Mouse (Mus musculus) layer of hippocampus, adult 11-12 months (tissue): ENCODE data around the gene Ccdc27.

Experiments
- DNase-seq: peaks from one replicate; pipeline ENCODE4 v3.0.0; 2022; ENCODE audit warnings: low spot score

Ccdc27 gene

GRCm38 (mm10) chr4:154025641-154026440, 16.6 kb downstream of the Ccdc27 start, which contains the start of gene Smim1:
Gene Smim1 (minus strand): TSS chr4:154026230.
- DNase-seq, result peak; percentile 80

- peak; percentile 32 for DNase-seq
These were observed 17.6 kb downstream of the Ccdc27 start for GRCm38 (mm10) chr4:154024729-154025521.

DNA sequence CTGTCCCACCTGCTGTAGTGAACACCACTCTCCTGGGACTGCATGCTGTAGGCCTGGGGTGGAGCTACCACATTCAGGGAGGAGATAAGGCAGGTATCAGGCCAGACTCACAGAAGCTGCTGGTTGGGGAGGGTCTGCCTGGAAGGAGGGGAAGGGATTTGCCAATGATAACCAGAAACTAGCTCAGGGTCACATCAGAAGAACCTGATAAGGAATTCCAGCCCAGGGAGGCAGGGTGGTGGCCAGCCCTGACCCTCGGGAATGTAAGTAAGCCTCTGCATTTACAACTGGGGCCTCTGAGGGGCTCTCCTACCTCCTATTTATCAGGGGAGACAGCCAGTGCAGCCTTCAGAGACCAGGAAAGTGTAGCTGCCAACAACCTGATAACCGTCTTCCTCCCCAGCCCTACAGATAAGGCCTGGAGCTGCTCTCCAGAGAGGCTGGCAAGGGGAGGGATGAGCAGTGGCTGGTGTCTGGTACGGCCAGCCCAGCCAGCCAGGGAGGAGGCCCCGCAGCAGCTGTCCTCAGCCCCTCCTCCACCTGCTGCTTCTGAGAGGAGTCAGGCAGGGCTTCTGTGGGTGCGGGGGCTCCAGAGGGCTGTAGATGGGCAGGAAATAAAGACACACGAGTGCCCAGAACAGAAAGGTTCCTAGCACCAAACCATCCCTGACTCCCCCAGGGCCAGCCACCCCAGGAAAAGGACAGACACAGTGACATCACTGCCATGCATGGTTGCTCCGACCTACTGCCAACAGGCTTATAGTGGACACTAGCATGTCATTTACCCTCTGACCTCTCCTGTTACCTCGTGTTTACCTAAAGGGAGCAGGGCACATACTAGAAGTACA, 18.5 kb downstream of the Ccdc27 start:
- peak; percentile 56 for DNase-seq

DNA sequence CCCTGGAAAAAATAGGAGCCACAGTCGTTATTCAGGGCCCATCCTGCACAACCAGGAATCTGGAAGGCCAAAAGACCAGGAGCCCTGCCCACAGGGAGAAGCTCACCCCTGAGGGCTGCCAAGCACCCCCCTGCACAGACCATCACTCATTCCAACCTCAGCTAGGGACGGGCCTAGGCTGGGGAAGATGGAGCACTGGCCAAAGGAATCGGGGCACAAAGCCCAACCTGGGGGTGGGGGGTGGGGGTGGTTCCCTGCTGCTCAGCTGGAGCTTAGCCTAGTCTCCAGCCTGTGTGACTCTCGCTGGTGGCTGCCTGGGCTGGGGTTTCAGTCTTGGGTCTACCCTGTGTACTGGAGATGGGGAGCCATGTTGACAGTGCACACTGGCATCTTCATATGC, 19.6 kb downstream of the Ccdc27 start:
- peak; percentile 30 for DNase-seq

DNA sequence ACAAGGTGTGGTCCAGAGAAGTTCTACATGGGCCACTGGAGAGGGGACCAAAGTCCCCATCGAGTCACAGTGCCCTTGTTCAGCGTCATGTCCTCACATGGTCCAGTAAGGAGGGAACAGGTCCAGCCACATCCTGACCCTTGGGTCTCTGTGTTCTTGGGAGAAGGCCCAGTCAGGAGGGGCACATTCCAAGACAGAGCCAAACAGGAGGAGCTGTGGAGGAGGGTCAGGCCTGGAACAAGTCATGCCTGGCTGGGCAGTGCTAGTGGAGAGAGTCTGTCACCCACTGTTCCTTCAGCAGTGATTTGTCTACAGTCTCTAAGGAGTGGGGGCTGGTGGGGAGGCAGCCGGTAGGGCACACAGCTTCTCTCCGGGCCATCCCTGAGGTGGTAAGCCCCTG, 20.1 kb downstream of the Ccdc27 start:
- peak; percentile 33 for DNase-seq

GRCm38 (mm10) chr4:154021432-154021831, 21.0 kb downstream of the Ccdc27 start:
- DNase-seq, result peak; percentile 49

DNA sequence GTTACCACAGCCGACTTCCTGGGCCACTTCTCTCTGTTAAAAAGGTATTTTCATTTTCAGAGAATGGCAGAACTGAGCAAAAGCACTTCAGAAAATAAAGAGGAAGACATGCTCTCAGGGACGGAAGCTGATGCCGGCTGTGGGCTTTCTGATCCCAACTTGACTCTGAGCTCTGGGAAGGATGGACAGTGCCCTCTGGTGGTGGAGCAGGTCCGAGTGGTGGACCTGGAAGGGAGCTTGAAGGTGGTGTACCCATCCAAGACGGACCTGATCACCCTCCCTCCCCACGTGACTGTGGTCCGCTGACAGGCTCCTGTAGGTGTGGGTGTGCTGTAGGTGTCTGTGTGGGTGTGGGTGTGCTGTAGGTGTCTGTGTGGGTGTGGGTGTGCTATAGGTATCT, 22.9 kb downstream of the Ccdc27 start:
- peak; percentile 69 for DNase-seq

- DNase-seq, result no peak
These were observed 27.0 kb downstream of the Ccdc27 start for GRCm38 (mm10) chr4:154015476-154015875.

- peak; percentile 26 for DNase-seq
These were observed 30.2 kb downstream of the Ccdc27 start for GRCm38 (mm10) chr4:154012132-154012882.

DNA sequence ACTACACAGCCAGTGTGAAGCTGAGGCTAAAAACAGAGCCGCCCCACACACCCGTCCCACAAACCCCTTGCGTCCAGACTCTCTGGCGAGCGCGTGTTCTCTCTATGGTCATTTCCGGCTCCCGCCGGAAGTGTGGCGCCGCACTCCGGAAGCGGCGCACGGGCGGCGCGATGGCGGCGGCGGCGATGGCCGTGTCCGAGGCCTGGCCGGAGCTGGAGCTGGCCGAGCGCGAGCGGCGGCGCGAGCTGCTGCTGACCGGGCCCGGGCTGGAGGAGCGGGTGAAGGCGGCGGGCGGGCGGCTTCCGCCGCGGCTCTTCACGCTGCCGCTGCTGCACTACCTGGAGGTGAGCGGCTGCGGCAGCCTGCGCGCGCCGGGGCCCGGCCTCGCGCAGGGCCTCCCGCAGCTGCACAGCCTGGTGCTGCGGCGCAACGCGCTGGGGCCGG, 30.8 kb downstream of the Ccdc27 start, which contains the start of gene Lrrc47:
Lrrc47 (plus strand) TSS at position 86 of the 444 bp plus-strand sequence.
- DNase-seq, result peak; percentile 84

DNA sequence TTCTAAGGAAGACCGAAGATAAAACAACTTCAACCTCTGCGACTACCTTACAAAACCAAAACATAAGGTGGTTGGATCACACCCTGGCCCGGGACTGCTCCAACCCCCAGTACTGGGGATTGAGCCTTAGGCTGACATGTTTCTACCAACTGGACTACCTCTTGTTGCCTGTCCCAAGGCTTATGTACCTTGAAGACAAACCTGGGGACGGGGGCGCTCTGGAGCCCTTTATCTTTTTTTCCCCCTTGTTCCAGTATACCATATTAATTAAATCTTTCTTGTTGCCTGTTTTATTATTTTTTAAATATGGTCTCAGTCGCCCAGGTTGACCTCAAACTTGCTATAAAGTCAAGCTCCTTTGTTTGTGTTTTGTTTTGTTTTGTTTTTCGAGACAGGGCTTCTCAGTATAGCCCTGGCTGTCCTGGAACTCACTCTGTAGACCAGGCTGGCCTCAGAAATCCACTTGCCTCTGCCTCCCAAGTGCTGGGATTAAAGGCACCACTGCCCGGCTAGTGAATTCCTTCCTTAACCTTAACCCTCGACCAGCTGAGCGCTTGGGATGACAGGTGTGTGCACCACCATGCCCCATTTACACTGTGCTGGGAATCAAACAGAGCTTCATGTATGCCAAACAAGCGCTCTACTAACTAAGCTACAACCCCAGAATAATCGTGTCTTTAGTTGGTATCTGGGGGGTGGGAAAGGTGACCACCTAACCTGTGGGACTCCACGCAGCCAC, 31.4 kb downstream of the Ccdc27 start:
- no peak for DNase-seq

GRCm38 (mm10) chr4:154007759-154008158, 34.7 kb downstream of the Ccdc27 start:
- no peak for DNase-seq

GRCm38 (mm10) chr4:154006264-154006663, 36.2 kb downstream of the Ccdc27 start:
- DNase-seq, result no peak

DNA sequence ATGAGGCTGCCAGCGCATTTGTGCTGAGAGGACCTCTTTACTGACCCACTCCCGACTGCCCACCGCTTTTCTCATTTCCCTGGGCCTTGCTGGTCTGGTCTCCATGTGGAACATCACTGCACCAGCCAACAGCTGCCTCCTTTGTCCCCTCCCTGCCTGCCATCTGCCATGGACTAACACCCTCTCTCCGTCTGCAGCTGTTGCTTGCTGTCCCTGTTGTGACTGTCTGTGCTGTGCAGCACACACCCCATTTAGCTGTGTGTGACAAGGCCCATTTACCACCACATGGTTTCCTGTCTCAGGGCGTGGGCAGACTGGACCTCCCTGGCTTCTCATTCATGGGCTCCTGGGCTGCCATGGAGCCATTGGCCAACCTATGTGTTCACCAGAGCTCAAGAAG, 37.0 kb downstream of the Ccdc27 start:
- DNase-seq, result no peak

DNA sequence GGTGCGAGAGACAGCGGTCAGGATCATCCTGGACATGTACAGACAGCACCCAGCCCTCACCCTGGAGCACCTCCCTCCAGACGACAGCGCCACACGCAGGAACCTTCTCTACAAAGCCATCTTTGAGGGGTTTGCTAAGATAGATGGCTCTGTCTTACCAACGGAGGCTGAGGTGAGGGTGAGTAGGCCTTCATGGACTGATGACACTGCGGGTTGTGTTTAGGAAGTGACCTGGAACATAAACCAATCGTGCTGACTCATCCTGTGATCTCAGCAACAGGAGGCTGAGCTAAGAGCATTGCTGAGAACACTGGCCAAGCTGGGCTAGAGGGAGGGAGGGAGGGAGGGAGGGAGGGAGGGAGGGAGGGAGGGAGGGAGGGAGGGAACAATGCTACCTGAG, 49.0 kb downstream of the Ccdc27 start:
- no peak for DNase-seq

- DNase-seq, result no peak
These were observed 49.8 kb downstream of the Ccdc27 start for GRCm38 (mm10) chr4:153992715-153993114.

DNA sequence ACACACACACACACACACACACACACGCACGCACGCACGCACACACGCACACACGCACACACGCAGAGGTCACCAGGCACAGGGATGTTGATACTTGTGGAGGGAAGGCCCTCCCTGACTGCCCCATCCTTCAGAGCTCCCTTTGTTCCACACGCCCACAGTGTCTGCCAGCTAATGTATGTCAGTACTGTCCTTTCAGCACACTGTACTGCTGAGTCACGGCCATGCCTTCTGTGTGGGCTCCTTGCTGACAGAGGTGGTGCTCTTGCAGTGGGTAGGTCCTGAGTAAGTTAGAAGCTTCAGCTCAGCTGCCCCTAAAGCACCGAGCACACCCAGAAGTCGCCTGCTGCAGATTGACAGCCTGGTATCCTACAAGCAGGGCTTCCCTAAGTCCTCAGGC, 62.0 kb downstream of the Ccdc27 start:
- no peak for DNase-seq

DNA sequence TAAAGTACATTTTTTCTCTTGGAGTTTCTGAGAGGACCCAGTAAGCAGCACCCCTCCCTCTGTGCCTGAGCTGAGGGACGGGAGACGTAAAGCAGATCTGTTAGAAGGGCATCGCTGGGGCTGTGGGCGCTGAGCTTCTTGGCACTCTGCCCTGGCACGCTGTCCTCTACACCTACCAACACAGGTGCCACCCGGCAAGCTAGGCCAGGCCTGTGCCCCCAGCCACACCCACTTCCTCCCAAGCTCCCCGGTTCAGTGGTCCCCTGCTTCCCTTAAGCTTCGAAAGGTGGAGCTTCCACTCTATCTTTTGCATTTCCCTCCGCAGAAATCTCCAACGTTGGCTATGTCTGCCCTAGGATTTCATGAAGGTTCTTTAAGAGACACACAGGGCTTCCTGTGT, 63.2 kb downstream of the Ccdc27 start:
- no peak for DNase-seq
